Mouse (Mus musculus) kidney, adult 2 months (tissue): ENCODE results near the gene Smc6.

Source experiments
- CTCF ChIP-seq: fragments of 200-500 bp; conservative IDR thresholded peaks from 2 replicates; pipeline ENCODE4 v1.5.1; 2011; ENCODE audit warnings: low read depth, mild to moderate bottlenecking, control low read depth, low read length, moderate library complexity, mixed read lengths; ENCODE audit not compliant: insufficient read depth, insufficient read length
- POLR2A ChIP-seq: fragments of 200-500 bp; IDR thresholded peaks from one replicate; pipeline ENCODE4 v1.6.1; 2011; ENCODE audit warnings: low read depth, low read length, control low read depth

- TF ChIP-seq CTCF (no peak), POLR2A (no peak)
Measured at GRCm38 (mm10) chr12:11306753-11307645, 41.3 kb downstream of the Smc6 start.
